Mouse (Mus musculus): ENCODE results near the gene Fxyd5.

Fxyd5 gene

GRCm38 (mm10) chr7:31042431-31042910, at the start of gene Fxyd5:
Gene Fxyd5 (minus strand): TSS chr7:31042481.
- DNase-seq (ENCODE audit: low spot score in 2 of 2) = no peak

- peak; percentile 66 to 74 for DNase-seq (ENCODE audit: low spot score in 2 of 2)
These were observed 47.4 kb upstream of the Fxyd5 start for GRCm38 (mm10) chr7:31089721-31090120.

GRCm38 (mm10) chr7:31088206-31088605, 45.9 kb upstream of the Fxyd5 start:
- DNase-seq (ENCODE audit: low spot score in 2 of 2) = no peak

- DNase-seq (ENCODE audit: low spot score in 2 of 2) = no peak
These were observed 45.0 kb upstream of the Fxyd5 start for GRCm38 (mm10) chr7:31087262-31087661.

- no peak for DNase-seq (ENCODE audit: low spot score in 2 of 2)
These were observed 44.0 kb upstream of the Fxyd5 start for GRCm38 (mm10) chr7:31086175-31086755.

GRCm38 (mm10) chr7:31085171-31085570, 42.9 kb upstream of the Fxyd5 start:
- no peak for DNase-seq (ENCODE audit: low spot score in 2 of 2)

GRCm38 (mm10) chr7:31084140-31084539, 41.9 kb upstream of the Fxyd5 start:
- DNase-seq (ENCODE audit: low spot score in 2 of 2) = no peak

- no peak for DNase-seq (ENCODE audit: low spot score in 2 of 2)
These were observed 40.7 kb upstream of the Fxyd5 start for GRCm38 (mm10) chr7:31082831-31083588.

- no peak for DNase-seq (ENCODE audit: low spot score in 2 of 2)
These were observed 39.8 kb upstream of the Fxyd5 start for GRCm38 (mm10) chr7:31082106-31082505.

- no peak for DNase-seq (ENCODE audit: low spot score in 2 of 2)
These were observed 38.8 kb upstream of the Fxyd5 start for GRCm38 (mm10) chr7:31081106-31081505.

GRCm38 (mm10) chr7:31080611-31081010, 38.3 kb upstream of the Fxyd5 start:
- DNase-seq (ENCODE audit: low spot score in 2 of 2) = no peak

GRCm38 (mm10) chr7:31079670-31080069, 37.4 kb upstream of the Fxyd5 start:
- DNase-seq (ENCODE audit: low spot score in 2 of 2) = no peak

- peak in 1 of 2 experiments; percentile 35 for DNase-seq (ENCODE audit: low spot score in 2 of 2)
These were observed 35.7 kb upstream of the Fxyd5 start for GRCm38 (mm10) chr7:31077885-31078445.

GRCm38 (mm10) chr7:31077470-31077869, 35.2 kb upstream of the Fxyd5 start:
- DNase-seq (ENCODE audit: low spot score in 2 of 2) = no peak

GRCm38 (mm10) chr7:31076492-31076891, 34.2 kb upstream of the Fxyd5 start, which contains the start of gene Fxyd3:
Gene Fxyd3 (minus strand): TSS chr7:31076704.
- DNase-seq (ENCODE audit: low spot score in 2 of 2) = no peak

- DNase-seq (ENCODE audit: low spot score in 2 of 2) = no peak
These were observed 32.4 kb upstream of the Fxyd5 start for GRCm38 (mm10) chr7:31074713-31075069.

- DNase-seq (ENCODE audit: low spot score in 2 of 2) = no peak
These were observed 31.9 kb upstream of the Fxyd5 start for GRCm38 (mm10) chr7:31074061-31074712.

- DNase-seq (ENCODE audit: low spot score in 2 of 2) = no peak
These were observed 31.3 kb upstream of the Fxyd5 start for GRCm38 (mm10) chr7:31073546-31073945.

GRCm38 (mm10) chr7:31072326-31072725, 30.0 kb upstream of the Fxyd5 start:
- DNase-seq (ENCODE audit: low spot score in 2 of 2) = no peak

GRCm38 (mm10) chr7:31070324-31070723, 28.0 kb upstream of the Fxyd5 start:
- DNase-seq (ENCODE audit: low spot score in 2 of 2) = no peak

GRCm38 (mm10) chr7:31069491-31069890, 27.2 kb upstream of the Fxyd5 start:
- no peak for DNase-seq (ENCODE audit: low spot score in 2 of 2)

- no peak for DNase-seq (ENCODE audit: low spot score in 2 of 2)
These were observed 25.6 kb upstream of the Fxyd5 start for GRCm38 (mm10) chr7:31067836-31068235.

Data from spleen, postnatal 36 days (tissue).